Mouse (Mus musculus) frontal cortex, adult 2 months (tissue): ENCODE measurements around the gene Runx1. TPM values are rescaled to one million over a fixed set of nuclear protein-coding genes. Genes with fewer than 3 reads are reported as not detected.

Source experiments
- DNase-seq, 2 experiments: peaks; one replicate each; pipeline ENCODE4 v3.0.0; 2022; ENCODE audit warnings: low spot score in 1 of 2; ENCODE audit errors: extremely low spot score in 1 of 2
- polyA plus RNA-seq: library from polyadenylated mRNA; depleted of rRNA; stranded (reverse); fragments of >200 nt; gene quantifications from 2 replicates; pipeline ENCODE4 v1.2.3, GENCODE M21; 2012

Runx1 gene
- polyA plus RNA-seq, 1 experiment: 0.80 TPM

- DNase-seq: no peak
Measured at GRCm38 (mm10) chr16:92757564-92757963, 68.4 kb downstream of the Runx1 start.

- DNase-seq: no peak
Measured at GRCm38 (mm10) chr16:92753944-92754343, 72.0 kb downstream of the Runx1 start.

- DNase-seq: no peak
Measured at GRCm38 (mm10) chr16:92753139-92753538, 72.8 kb downstream of the Runx1 start.

GRCm38 (mm10) chr16:92748272-92748671 is 77.7 kb downstream of the Runx1 start:
- no peak for DNase-seq

- no peak for DNase-seq
Measured at GRCm38 (mm10) chr16:92747062-92747461, 78.9 kb downstream of the Runx1 start.

- DNase-seq: no peak
Measured at GRCm38 (mm10) chr16:92745239-92745638, 80.7 kb downstream of the Runx1 start.

GRCm38 (mm10) chr16:92744172-92744777 is 81.7 kb downstream of the Runx1 start:
- DNase-seq: no peak

- no peak for DNase-seq
Measured at GRCm38 (mm10) chr16:92743755-92744154, 82.2 kb downstream of the Runx1 start.

GRCm38 (mm10) chr16:92741342-92741741 is 84.6 kb downstream of the Runx1 start:
- no peak for DNase-seq

GRCm38 (mm10) chr16:92740541-92740940 is 85.4 kb downstream of the Runx1 start:
- no peak for DNase-seq

- peak in 1 of 2 experiments; percentile 31 for DNase-seq
Measured at GRCm38 (mm10) chr16:92739997-92740396, 86.0 kb downstream of the Runx1 start.

GRCm38 (mm10) chr16:92739071-92739793 is 86.7 kb downstream of the Runx1 start:
- DNase-seq: no peak

- DNase-seq: no peak
Measured at GRCm38 (mm10) chr16:92738476-92739010, 87.4 kb downstream of the Runx1 start.

- no peak for DNase-seq
Measured at GRCm38 (mm10) chr16:92726870-92727269, 99.1 kb downstream of the Runx1 start.

- no peak for DNase-seq
Measured at GRCm38 (mm10) chr16:92724526-92724925, 101.4 kb downstream of the Runx1 start.

- no peak for DNase-seq
Measured at GRCm38 (mm10) chr16:92720678-92721077, 105.3 kb downstream of the Runx1 start.

- DNase-seq: no peak
Measured at GRCm38 (mm10) chr16:92719725-92720124, 106.2 kb downstream of the Runx1 start.

GRCm38 (mm10) chr16:92715599-92716483 is 110.1 kb downstream of the Runx1 start:
- no peak for DNase-seq

- no peak for DNase-seq
Measured at GRCm38 (mm10) chr16:92710161-92710560, 115.8 kb downstream of the Runx1 start.

- DNase-seq: no peak
Measured at GRCm38 (mm10) chr16:92708718-92709117, 117.2 kb downstream of the Runx1 start.

GRCm38 (mm10) chr16:92707712-92708111 is 118.2 kb downstream of the Runx1 start:
- DNase-seq: no peak
